Mouse (Mus musculus) layer of hippocampus, postnatal 36 days (tissue): ENCODE data around the gene Entpd5. TPM values are rescaled to one million over a fixed set of nuclear protein-coding genes. Genes with fewer than 3 reads are reported as not detected.

ENCODE experiments used
- total RNA-seq, 2 experiments: library from RNA; stranded (reverse); gene quantifications; 2 replicates each; pipeline ENCODE4 v1.2.3; 2021

The Entpd5 gene
- total RNA-seq, 2 experiments from 2014 or later, result 22.9 to 25.2 TPM

Other genes starting within 250 kb of the Entpd5 start
- gene Elmsan1, start 190.1 kb downstream of the Entpd5 start, total RNA-seq, result 10 to 100 TPM; 21.0 to 24.1 TPM
- gene Ptgr2, start 123.8 kb downstream of the Entpd5 start, total RNA-seq, result 10 to 100 TPM; 38.2 to 40.3 TPM
- 10 to 100 TPM; 38.5 to 42.4 TPM for gene Zfp410, start 92.2 kb downstream of the Entpd5 start, total RNA-seq
- gene Coq6, start 47.4 kb downstream of the Entpd5 start, total RNA-seq, result 10 to 100 TPM; 24.6 to 25.3 TPM
- 10 to 100 TPM; 11.1 to 12.1 TPM for gene Fam161b, start 47.2 kb downstream of the Entpd5 start, total RNA-seq
- gene Bbof1, start within 50 bp of the Entpd5 start, total RNA-seq, result 10 to 100 TPM; 12.4 to 12.5 TPM
- 10 to 100 TPM; 13.9 to 14.9 TPM for gene Rnf113a2, start 8.2 kb upstream of the Entpd5 start, total RNA-seq
- 10 to 100 TPM; 45.7 to 45.8 TPM for gene Aldh6a1, start 42.0 kb upstream of the Entpd5 start, total RNA-seq
- 10 to 100 TPM; 22.6 to 24.1 TPM for gene Lin52, start 42.4 kb upstream of the Entpd5 start, total RNA-seq
- gene Vsx2, start 160.7 kb upstream of the Entpd5 start, total RNA-seq, result under 1 TPM in 1 of 2 experiments, not detected in 1; 0.12 TPM
- 10 to 100 TPM; 12.6 to 15.2 TPM for gene Abcd4, start 208.4 kb upstream of the Entpd5 start, total RNA-seq
- not detected for gene Vrtn, start 232.0 kb upstream of the Entpd5 start, total RNA-seq